Mouse (Mus musculus): ENCODE data around the gene Rpl36-ps4. TPM values are rescaled to one million over a fixed set of nuclear protein-coding genes. Genes with fewer than 3 reads are reported as not detected.
A peak's percentile ranks its signal among the peaks of the same experiment; 100 is the strongest.

Rpl36-ps4 gene
- polyA plus RNA-seq (2012; rRNA removed): not detected in 2 replicates

GRCm38 (mm10) chr17:87920677-87921076, at the start of gene Rpl36-ps4:
Rpl36-ps4 (plus strand) TSS chr17:87920977.
- no peak for DNase-seq (ENCODE audit: extremely low spot score in 1 of 2, low spot score in 1 of 2)

- DNase-seq (ENCODE audit: extremely low spot score in 1 of 2, low spot score in 1 of 2): no peak
These were observed 49.2 kb upstream of the Rpl36-ps4 start for GRCm38 (mm10) chr17:87871461-87872126.

GRCm38 (mm10) chr17:87872286-87872685, 48.5 kb upstream of the Rpl36-ps4 start:
- DNase-seq (ENCODE audit: extremely low spot score in 1 of 2, low spot score in 1 of 2): no peak

GRCm38 (mm10) chr17:87873456-87873855, 47.3 kb upstream of the Rpl36-ps4 start:
- DNase-seq (ENCODE audit: extremely low spot score in 1 of 2, low spot score in 1 of 2): no peak

- no peak for DNase-seq (ENCODE audit: extremely low spot score in 1 of 2, low spot score in 1 of 2)
These were observed 46.8 kb upstream of the Rpl36-ps4 start for GRCm38 (mm10) chr17:87873943-87874342.

- DNase-seq (ENCODE audit: extremely low spot score in 1 of 2, low spot score in 1 of 2): no peak
These were observed 45.3 kb upstream of the Rpl36-ps4 start for GRCm38 (mm10) chr17:87875346-87875920.

GRCm38 (mm10) chr17:87876295-87877000, 44.3 kb upstream of the Rpl36-ps4 start:
- no peak for DNase-seq (ENCODE audit: extremely low spot score in 1 of 2, low spot score in 1 of 2)

- peak in 1 of 2 experiments; percentile 49 for DNase-seq (ENCODE audit: extremely low spot score in 1 of 2, low spot score in 1 of 2)
These were observed 43.3 kb upstream of the Rpl36-ps4 start for GRCm38 (mm10) chr17:87877207-87878073.

GRCm38 (mm10) chr17:87878556-87879483, 42.0 kb upstream of the Rpl36-ps4 start:
- DNase-seq (ENCODE audit: extremely low spot score in 1 of 2, low spot score in 1 of 2): no peak

- DNase-seq (ENCODE audit: extremely low spot score in 1 of 2, low spot score in 1 of 2): no peak
These were observed 41.1 kb upstream of the Rpl36-ps4 start for GRCm38 (mm10) chr17:87879484-87880225.

GRCm38 (mm10) chr17:87882594-87882993, 38.2 kb upstream of the Rpl36-ps4 start:
- peak in 1 of 2 experiments; percentile 68 for DNase-seq (ENCODE audit: extremely low spot score in 1 of 2, low spot score in 1 of 2)

- no peak for DNase-seq (ENCODE audit: extremely low spot score in 1 of 2, low spot score in 1 of 2)
These were observed 23.6 kb upstream of the Rpl36-ps4 start for GRCm38 (mm10) chr17:87897175-87897574.

- DNase-seq (ENCODE audit: extremely low spot score in 1 of 2, low spot score in 1 of 2): no peak
These were observed 20.1 kb upstream of the Rpl36-ps4 start for GRCm38 (mm10) chr17:87900677-87901076.

GRCm38 (mm10) chr17:87901163-87901562, 19.6 kb upstream of the Rpl36-ps4 start:
- DNase-seq (ENCODE audit: extremely low spot score in 1 of 2, low spot score in 1 of 2): no peak

- DNase-seq (ENCODE audit: extremely low spot score in 1 of 2, low spot score in 1 of 2): no peak
These were observed 17.6 kb upstream of the Rpl36-ps4 start for GRCm38 (mm10) chr17:87903213-87903612.

- DNase-seq (ENCODE audit: extremely low spot score in 1 of 2, low spot score in 1 of 2): no peak
These were observed 17.1 kb upstream of the Rpl36-ps4 start for GRCm38 (mm10) chr17:87903725-87904124.

GRCm38 (mm10) chr17:87915386-87915785, 5.4 kb upstream of the Rpl36-ps4 start:
- no peak for DNase-seq (ENCODE audit: extremely low spot score in 1 of 2, low spot score in 1 of 2)

GRCm38 (mm10) chr17:87918121-87918520, 2.7 kb upstream of the Rpl36-ps4 start:
- peak; percentile 4 to 52 for DNase-seq (ENCODE audit: extremely low spot score in 1 of 2, low spot score in 1 of 2)

- DNase-seq (ENCODE audit: extremely low spot score in 1 of 2, low spot score in 1 of 2): no peak
These were observed 13.5 kb downstream of the Rpl36-ps4 start for GRCm38 (mm10) chr17:87934326-87934725.
